Mouse (Mus musculus) urinary bladder, adult 2 months (tissue): ENCODE results near the gene Lama4. TPM values are rescaled to one million over a fixed set of nuclear protein-coding genes. Genes with fewer than 3 reads are reported as not detected.

ENCODE experiments used
- DNase-seq: peaks from one replicate; pipeline ENCODE4 v3.0.0; 2022; ENCODE audit warnings: low spot score
- polyA plus RNA-seq: library from polyadenylated mRNA; depleted of rRNA; stranded (reverse); fragments of >200 nt; gene quantifications from 2 replicates; pipeline ENCODE4 v1.2.3, GENCODE M21; 2012

Lama4 gene
- polyA plus RNA-seq, 1 experiment = 76.5 TPM

- no peak for DNase-seq
Measured at GRCm38 (mm10) chr10:39049581-39050294, 84.4 kb downstream of the Lama4 start.

GRCm38 (mm10) chr10:39056050-39056449, 90.7 kb downstream of the Lama4 start:
- DNase-seq = no peak

GRCm38 (mm10) chr10:39064732-39065131, 99.4 kb downstream of the Lama4 start:
- no peak for DNase-seq

- DNase-seq = no peak
Measured at GRCm38 (mm10) chr10:39065449-39065848, 100.1 kb downstream of the Lama4 start.

- no peak for DNase-seq
Measured at GRCm38 (mm10) chr10:39066061-39066460, 100.7 kb downstream of the Lama4 start.

GRCm38 (mm10) chr10:39066962-39067361, 101.6 kb downstream of the Lama4 start:
- no peak for DNase-seq

- no peak for DNase-seq
Measured at GRCm38 (mm10) chr10:39072048-39072447, 106.7 kb downstream of the Lama4 start.

GRCm38 (mm10) chr10:39096981-39097380, 131.7 kb downstream of the Lama4 start:
- DNase-seq = no peak

GRCm38 (mm10) chr10:39098746-39099145, 133.4 kb downstream of the Lama4 start:
- DNase-seq = no peak

- DNase-seq = no peak
Measured at GRCm38 (mm10) chr10:39104803-39105449, 139.6 kb downstream of the Lama4 start.

- no peak for DNase-seq
Measured at GRCm38 (mm10) chr10:39106413-39106812, 141.1 kb downstream of the Lama4 start.

- no peak for DNase-seq
Measured at GRCm38 (mm10) chr10:39106935-39107334, 141.6 kb downstream of the Lama4 start.

GRCm38 (mm10) chr10:39108837-39109488, 143.6 kb downstream of the Lama4 start:
- no peak for DNase-seq

GRCm38 (mm10) chr10:39109489-39109874, 144.2 kb downstream of the Lama4 start:
- no peak for DNase-seq

- no peak for DNase-seq
Measured at GRCm38 (mm10) chr10:39121412-39121811, 156.1 kb downstream of the Lama4 start.

- peak; percentile 60 for DNase-seq
Measured at GRCm38 (mm10) chr10:39133462-39134310, 168.4 kb downstream of the Lama4 start, which contains the start of the genes Fam229b and Tube1. Fam229b (minus strand) TSS chr10:39133914. Tube1 (plus strand) TSS chr10:39133976.

GRCm38 (mm10) chr10:39137766-39138165, 172.5 kb downstream of the Lama4 start:
- DNase-seq = no peak

GRCm38 (mm10) chr10:39138761-39139160, 173.4 kb downstream of the Lama4 start:
- DNase-seq = no peak

GRCm38 (mm10) chr10:39140843-39141242, 175.5 kb downstream of the Lama4 start:
- DNase-seq = no peak

- DNase-seq = no peak
Measured at GRCm38 (mm10) chr10:39141401-39141800, 176.1 kb downstream of the Lama4 start.

GRCm38 (mm10) chr10:39142216-39142615, 176.9 kb downstream of the Lama4 start:
- DNase-seq = no peak

GRCm38 (mm10) chr10:39156719-39157118, 191.4 kb downstream of the Lama4 start:
- no peak for DNase-seq
